Mouse (Mus musculus) CD4-positive, CD25-positive, alpha-beta regulatory T cell, adult 4 months (primary cell): ENCODE measurements around the gene Ank2. TPM values are rescaled to one million over a fixed set of nuclear protein-coding genes. Genes with fewer than 3 reads are reported as not detected.

Experiments used
- ATAC-seq: one replicate; pipeline ENCODE4 v1.8.0; 2017
- polyA plus RNA-seq, 2 experiments: library from polyadenylated mRNA; unstranded; fragments of 100-300 nt; shearing (Covaris generic); gene quantifications; one replicate each; pipeline ENCODE4 v1.2.1; 2017

Gene Ank2
- polyA plus RNA-seq, 2 experiments from 2014 or later, result 0.23 to 0.32 TPM

DNA sequence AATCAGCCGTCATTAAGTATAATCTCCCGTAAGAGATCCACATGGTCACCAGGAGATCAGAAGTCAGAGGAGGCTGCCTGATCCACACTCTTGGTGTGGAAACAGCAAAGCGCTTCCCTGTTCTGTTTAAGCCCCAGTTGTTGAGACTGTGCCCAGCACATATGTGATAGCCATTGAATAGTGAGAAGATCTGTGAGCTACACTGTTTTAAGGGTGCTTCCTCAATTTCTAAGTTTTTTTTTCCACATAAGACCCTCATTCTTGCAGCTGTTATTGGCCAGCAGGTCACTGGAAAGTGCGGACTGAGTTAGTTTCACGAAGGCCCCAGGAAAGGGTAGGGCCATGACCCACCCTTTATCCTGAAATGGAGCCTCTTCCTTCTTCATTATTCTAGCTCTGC is 216.9 kb downstream of the Ank2 start:
- ATAC-seq, result no peak

GRCm38 (mm10) chr3:127281390-127281789 is 217.8 kb downstream of the Ank2 start:
- no peak for ATAC-seq

- no peak for ATAC-seq
Observed at GRCm38 (mm10) chr3:127280376-127280775, 218.8 kb downstream of the Ank2 start.

- no peak for ATAC-seq
Observed at GRCm38 (mm10) chr3:127275953-127276352, 223.2 kb downstream of the Ank2 start.

DNA sequence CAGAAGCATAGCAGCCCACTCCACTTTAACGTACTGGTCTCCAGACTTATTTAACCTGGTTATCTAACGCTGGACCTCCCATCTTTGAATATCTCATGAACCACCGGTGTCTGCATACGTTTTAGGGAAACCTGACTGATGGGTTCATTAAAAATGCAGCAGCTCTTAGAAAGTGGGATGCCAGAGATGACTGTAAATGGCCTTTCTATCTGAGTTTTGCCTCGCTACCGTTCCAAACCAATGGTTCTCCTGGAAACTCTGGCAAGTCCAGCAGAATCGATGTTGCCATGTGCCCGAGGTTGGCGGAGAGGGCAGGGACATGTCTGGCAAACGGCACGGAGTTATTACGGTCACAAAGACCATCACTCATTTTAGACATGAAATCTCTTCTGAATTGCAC is 226.3 kb downstream of the Ank2 start:
- ATAC-seq, result no peak

- no peak for ATAC-seq
Observed at GRCm38 (mm10) chr3:127269616-127270015, 229.5 kb downstream of the Ank2 start.

GRCm38 (mm10) chr3:127267846-127268245 is 231.3 kb downstream of the Ank2 start:
- no peak for ATAC-seq

DNA sequence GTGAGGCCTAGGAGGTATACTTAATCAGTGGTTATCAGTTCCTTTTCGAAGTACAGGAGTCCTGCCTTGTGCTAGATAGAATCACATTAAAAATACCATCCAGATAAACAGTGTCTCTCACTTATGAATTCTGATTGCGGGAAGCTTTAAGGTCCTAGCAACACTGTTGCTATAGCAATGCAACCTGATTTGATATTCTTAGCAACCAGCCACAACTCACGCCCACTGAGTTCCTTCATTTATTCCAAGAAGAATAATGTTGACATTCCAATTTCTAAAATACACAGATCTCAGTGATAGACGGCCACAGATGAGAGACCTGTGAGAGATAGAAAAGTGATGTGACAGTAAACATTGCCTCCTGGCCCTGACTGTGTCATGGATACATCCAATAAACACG is 233.4 kb downstream of the Ank2 start:
- ATAC-seq, result no peak

GRCm38 (mm10) chr3:127265182-127265581 is 234.0 kb downstream of the Ank2 start:
- ATAC-seq, result no peak

DNA sequence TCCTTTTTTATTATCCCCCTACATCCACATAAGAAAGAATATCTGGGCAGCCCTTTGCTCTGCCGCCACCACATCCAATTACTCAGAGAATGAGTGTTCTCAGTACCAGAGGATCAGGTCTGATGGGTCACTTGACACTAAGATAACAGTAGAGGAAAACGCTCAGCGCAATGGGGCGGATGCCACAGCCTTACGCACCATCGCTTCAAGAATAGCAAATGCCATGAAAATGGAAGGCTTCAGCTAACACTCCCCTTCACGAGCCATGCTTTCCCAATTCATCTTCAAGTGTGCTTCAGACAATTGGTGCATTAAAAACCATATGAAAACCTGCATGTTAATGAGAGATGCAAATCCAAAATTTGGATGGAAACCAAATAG is 238.4 kb downstream of the Ank2 start:
- ATAC-seq, result no peak

GRCm38 (mm10) chr3:127260007-127260785 is 239.0 kb downstream of the Ank2 start:
- ATAC-seq, result no peak

GRCm38 (mm10) chr3:127258466-127259075 is 240.6 kb downstream of the Ank2 start:
- no peak for ATAC-seq

GRCm38 (mm10) chr3:127257969-127258368 is 241.2 kb downstream of the Ank2 start:
- no peak for ATAC-seq

- no peak for ATAC-seq
Observed at GRCm38 (mm10) chr3:127257279-127257925, 241.7 kb downstream of the Ank2 start.

- ATAC-seq, result no peak
Observed at GRCm38 (mm10) chr3:127256681-127257080, 242.5 kb downstream of the Ank2 start.

DNA sequence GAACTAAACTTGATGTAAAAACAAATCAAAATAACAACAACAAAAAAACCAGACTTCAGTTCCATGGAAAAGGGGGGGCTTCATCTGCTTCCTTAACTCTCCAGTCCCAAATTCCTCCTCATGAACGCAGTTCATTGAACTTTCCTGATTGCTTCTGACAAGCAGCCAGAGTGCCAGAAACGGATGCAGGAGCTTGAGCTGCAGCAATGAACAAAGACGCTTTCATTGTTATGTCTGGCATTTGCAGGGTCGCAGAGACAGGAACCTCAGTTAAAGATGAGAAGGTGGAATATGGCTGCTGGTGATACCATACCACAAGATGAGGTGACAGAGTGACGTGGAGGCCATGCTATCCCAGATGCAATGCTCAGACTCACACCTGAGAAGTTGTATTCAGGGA is 248.2 kb downstream of the Ank2 start:
- ATAC-seq, result no peak

DNA sequence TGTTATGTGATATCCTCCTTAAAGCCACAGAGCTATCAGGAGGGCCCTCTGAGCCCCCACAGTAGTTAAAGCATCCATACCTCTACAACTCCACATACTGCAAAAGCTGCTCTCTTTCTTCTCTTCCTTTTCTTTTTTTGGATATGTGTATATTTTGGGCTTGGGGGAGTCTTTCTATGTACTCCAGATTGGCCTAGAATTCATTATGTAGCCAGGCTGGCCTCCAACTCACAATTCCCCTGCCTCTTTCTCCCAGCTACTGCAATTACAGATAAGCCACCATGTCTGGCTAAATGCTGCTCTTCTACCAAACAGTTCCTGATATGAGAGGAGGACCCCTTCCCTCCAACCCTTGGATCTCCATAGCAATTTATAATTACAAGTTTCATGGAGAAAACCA is 250.5 kb downstream of the Ank2 start:
- no peak for ATAC-seq

GRCm38 (mm10) chr3:127246989-127247708 is 252.0 kb downstream of the Ank2 start:
- no peak for ATAC-seq

DNA sequence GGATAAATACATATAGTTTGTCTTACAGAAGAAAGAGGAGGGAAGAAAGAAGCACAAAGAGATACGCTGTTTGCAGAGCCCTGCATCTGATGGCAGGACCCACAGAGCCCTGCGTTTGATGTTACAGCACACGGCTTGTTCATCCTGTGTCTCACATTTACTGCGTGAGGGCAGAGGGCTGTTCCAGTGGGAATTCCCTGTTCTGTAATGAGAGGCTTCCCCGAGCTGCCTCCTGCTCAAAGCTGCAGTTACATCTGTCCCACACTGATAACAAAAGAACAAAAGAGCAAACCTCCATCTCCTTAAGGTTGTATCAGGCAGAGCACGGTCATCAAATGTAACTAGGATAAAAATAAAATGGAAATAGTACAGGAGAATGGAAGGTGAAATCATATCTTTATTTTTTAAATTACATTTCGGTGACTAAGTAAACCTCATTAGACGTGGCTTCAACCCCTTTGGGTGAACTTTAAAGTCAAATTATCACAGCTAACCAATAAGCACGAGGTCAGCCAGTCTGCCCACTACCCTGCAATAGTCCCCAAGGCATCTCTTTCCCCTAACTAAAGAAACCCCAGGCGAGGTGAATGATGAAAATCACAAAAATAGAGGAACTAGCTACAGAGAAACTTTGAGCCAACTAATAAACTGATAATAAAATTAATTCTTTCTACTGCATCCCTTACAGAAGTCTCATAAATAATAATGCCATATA is 255.1 kb downstream of the Ank2 start:
- ATAC-seq, result no peak

DNA sequence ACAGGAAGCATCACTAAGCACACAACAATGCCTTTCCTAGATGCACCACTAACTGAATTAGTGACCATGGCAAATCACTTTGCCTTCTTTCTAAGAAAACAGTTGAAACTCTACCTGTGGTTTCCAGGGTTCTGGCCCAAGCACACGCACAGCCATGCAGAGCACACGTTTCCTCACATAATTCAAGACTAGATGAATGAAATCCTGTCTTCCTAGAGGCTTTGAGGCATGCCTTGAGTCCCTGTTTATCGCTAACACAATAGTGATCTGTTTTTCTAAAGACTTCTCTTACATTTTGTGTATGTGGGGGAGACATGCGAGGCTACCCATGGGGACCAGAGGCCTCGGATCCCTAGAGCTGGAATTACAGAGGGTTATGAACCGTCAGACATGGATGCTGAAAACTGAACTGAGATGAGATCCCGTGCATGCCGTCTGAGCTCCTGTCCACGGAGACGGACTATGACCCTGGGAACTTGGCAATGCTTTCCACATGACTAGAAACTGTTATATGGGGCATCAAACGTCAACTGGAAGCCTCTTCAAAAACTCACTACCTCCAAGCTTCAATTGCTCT is 256.8 kb downstream of the Ank2 start:
- ATAC-seq, result no peak

DNA sequence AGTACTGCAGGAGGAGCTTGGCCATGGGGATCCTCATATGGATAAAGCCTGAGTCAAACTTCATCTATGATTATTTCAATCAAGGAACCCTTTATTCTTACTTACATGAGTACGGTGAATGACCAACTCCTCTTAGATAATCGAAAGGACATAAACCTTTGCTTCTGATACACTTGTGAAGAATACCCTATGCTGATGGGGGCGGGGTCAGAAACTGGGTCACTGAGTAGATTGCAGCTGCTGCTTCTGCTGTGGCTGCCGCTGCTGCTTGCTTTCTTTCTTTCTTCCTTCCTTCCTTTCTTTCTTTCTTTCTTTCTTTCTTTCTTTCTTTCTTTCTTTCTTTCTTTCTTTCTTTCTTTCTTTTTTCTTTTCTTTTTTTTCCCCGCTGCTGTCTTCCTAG is 263.9 kb downstream of the Ank2 start:
- no peak for ATAC-seq
